Mouse (Mus musculus) frontal cortex, adult 2 months (tissue): Measurements from ENCODE around the gene Etnk2. TPM values are rescaled to one million over a fixed set of nuclear protein-coding genes. Genes with fewer than 3 reads are reported as not detected.

ENCODE experiments used
- DNase-seq, 2 experiments: peaks; one replicate each; pipeline ENCODE4 v3.0.0; 2022; ENCODE audit warnings: low spot score in 1 of 2; ENCODE audit errors: extremely low spot score in 1 of 2
- polyA plus RNA-seq: library from polyadenylated mRNA; depleted of rRNA; stranded (reverse); fragments of >200 nt; gene quantifications from 2 replicates; pipeline ENCODE4 v1.2.3, GENCODE M21; 2012

Gene Etnk2
- polyA plus RNA-seq, 1 experiment: 8.6 TPM

GRCm38 (mm10) chr1:133350210-133350609, 13.2 kb upstream of the Etnk2 start, which contains the start of gene Ren1:
TSS of gene Ren1 (plus strand) at chr1:133350510.
- no peak for DNase-seq

DNA sequence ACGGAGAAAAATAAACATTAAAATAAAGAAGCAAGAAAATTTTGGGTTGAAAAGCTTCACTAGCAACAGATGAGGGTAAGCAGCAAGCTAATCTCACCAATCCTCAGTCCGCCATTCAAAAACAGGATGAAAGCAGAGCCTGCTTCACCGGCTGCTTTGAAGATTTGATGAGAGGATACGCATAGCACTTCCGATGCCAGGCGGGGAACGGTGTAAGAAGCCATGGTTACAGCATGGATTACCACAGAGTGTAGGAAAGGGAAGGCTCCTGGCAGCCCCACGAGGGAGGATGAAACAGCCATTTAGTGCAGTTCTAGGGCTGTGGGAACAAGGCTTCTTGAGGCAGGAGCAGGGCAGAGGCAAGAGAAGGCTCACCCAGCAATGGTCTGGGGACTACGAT, 11.6 kb upstream of the Etnk2 start:
- DNase-seq: no peak

DNA sequence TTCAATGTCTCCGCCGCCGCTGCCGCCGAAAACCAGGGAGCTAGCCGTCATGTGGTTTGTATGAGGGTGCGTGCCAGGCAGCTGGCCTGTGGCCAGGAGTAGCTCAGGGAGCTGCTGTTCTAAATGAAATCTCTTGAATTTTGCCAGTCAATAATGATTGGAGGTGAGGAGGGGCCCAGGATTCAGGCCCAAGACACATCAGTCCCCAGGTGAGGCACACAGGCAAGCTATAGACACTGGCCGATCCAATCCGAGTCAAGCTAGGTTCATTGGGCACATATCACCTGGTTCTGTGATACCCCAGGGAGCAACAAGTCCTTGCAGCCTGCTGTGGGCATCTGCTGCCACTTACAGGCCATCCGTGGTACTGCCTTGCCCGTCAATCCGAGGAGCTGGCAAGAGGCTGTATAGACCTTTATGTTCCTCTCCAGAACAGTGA, 10.0 kb upstream of the Etnk2 start:
- peak; percentile 64 to 93 for DNase-seq

DNA sequence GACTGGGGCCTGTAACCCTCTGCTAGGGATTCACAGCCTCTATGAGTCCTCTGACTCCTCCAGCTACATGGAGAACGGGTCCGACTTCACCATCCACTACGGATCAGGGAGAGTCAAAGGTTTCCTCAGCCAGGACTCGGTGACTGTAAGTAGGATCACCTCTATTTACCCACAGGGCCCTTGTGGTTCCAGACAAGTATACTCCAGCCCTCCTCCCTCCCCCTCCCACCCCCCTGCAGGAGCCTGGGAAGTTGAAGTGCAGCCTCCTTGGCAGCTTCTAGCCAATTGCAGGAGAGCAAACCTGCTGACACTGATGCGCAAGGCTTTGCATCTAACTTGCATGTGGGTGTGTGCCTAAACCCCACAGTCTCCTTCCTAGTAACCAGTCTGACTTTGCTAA, 7.9 kb upstream of the Etnk2 start:
- no peak for DNase-seq

- DNase-seq: no peak
These were observed 7.5 kb upstream of the Etnk2 start for GRCm38 (mm10) chr1:133355912-133356311.

- no peak for DNase-seq
These were observed 7.0 kb upstream of the Etnk2 start for GRCm38 (mm10) chr1:133356330-133356729.

DNA sequence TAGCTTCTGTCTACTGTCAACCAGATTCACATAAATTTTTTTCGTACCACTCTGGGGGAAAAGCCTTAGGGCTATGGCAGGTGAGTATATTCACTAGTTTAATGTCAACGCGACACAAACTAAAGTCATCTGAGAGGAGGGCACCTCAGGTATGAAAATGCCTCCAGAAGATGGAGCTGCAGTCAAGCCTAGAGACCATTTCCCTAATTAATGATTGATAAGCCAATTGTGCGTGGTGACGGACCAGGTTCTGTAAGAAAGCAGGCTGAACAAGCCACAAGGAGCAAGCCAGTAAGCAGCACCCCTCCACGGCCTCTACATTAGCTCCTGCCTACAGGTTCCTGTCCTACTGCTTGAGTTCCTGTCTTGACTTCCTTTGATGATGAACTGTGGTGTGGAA, 2.4 kb upstream of the Etnk2 start:
- no peak for DNase-seq

GRCm38 (mm10) chr1:133362103-133362502, 1.3 kb upstream of the Etnk2 start:
- no peak for DNase-seq

- DNase-seq: no peak
These were observed 754 bp downstream of the Etnk2 start for GRCm38 (mm10) chr1:133364022-133364630.

DNA sequence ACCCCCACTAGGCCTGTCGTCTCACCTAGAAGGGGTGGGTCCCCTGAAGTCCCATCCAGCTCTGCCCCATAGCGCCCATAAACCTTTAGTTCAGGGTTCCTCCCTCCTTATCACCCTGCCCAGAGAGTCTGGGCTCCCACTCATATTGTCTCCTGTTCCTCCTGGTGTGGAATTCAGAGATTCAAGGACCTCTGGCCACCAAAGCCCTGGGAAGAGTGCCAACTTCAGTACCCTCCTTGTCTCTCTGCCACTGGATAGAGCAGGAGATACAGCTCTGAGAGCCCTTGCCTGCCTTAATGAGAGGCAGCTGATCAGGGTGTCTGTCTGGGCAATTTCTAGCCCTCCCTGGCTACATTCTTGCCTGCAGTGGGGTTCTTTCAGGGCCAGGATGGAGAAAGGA, 1.5 kb downstream of the Etnk2 start:
- DNase-seq: no peak

- DNase-seq: peak in 1 of 2 experiments; percentile 60
These were observed 3.7 kb downstream of the Etnk2 start for GRCm38 (mm10) chr1:133366951-133367605.

GRCm38 (mm10) chr1:133367606-133368488, 4.5 kb downstream of the Etnk2 start:
- DNase-seq: no peak

DNA sequence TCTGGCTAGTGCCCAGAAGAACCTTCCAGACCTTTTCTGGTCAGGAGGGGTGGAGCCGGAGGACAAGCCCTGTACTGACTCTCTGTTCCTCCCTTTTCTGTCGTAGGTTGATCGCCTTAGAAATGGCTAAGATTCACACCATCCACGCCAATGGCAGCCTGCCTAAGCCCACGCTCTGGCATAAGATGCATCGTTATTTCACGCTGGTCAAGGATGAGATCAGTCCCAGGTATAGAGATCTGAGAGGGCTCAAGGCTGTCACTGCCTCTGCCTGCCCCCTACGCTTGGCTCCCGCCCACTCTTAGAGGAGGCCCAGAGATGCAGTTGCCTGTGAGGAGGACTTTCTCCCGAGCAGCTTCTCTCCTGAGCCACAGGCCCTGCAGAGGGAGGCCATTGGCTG, 5.3 kb downstream of the Etnk2 start:
- DNase-seq: peak; percentile 49 to 79

DNA sequence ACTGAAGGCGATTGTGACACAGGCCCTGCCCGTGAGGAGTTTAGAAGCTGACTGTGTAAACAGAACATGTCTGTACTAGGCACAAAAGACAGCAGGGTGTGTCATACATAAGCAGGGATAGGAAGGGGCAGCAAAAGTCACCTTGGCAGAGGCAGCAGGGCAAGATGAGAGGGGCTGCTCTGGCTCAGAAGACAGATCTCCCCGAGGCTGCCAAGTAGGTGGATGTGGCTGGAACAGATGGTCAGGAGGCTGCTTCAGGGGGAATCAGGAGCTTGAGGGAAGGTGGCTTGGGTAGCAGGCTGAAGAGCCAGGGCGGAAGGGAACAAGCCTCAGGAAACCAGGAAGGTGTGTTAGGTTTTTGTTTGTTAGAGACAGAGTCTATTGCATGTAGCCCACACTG, 7.0 kb downstream of the Etnk2 start:
- no peak for DNase-seq

GRCm38 (mm10) chr1:133371431-133371830, 8.1 kb downstream of the Etnk2 start:
- DNase-seq: no peak

DNA sequence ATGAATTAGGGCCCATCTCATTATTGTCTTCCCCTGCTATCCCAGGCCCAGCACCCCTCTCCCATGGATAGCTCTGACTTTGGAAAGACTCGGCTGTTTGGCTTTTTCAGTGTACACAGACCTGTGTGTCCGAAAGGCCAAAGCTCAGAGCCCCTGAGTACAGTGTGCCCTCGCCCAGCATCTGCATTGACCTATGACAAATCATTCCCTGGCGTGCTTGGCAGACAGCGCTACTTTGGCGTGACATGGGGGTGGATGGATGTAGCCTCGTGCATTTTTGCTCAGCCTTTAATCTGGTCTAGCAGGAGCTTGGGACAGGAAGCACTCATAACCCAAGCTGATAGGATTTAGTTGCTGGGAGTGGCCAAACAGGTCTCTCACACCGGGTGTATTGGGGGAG, 8.7 kb downstream of the Etnk2 start:
- no peak for DNase-seq

GRCm38 (mm10) chr1:133375696-133376346, 12.4 kb downstream of the Etnk2 start:
- no peak for DNase-seq

- no peak for DNase-seq
These were observed 14.2 kb downstream of the Etnk2 start for GRCm38 (mm10) chr1:133377547-133377946.

DNA sequence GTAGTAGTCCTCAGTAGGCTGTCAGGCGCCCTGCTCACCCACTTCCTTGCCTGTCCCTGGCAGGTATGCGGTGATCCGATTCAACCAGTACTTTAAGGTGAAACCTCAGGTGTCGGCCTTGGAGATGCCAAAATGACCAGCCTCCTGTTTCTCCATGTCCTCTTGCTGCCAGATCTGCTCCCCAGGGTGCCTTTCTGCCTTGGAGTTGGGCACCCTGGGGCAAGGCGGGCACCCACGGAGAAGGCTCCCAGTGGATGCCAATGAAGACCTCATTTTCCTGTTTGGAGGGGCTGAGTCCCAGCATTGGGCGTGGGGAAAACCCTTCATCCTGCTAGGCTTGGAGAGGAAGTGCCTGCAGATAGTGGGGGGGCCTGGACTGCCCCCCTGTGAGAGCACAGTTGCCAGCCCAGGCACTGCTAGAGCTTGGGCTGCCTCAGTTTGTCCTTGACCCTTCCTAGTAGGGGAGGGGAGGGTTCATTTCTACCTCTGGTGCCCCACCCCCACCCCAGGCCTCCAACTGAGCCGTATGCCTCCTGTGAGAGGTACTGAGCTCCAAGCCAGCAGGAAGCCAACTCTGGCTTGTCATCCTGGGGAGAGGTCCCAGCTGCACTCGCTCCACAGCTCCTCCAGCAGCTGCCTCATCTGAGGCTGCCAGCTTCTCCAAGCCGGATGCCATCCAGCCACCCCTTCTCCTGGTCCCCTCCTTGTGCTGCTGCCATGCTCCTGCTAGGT, 16.0 kb downstream of the Etnk2 start:
- no peak for DNase-seq

- no peak for DNase-seq
These were observed 16.6 kb downstream of the Etnk2 start for GRCm38 (mm10) chr1:133379986-133380320.
